Mouse (Mus musculus) neural tube, embryonic 14.5 days (tissue): ENCODE results near the gene Slc23a3. TPM values are rescaled to one million over a fixed set of nuclear protein-coding genes. Genes with fewer than 3 reads are reported as not detected.

Experiments used
- ATAC-seq: fragments of 200-750 bp; cut with Nextera tagmentation; 2 replicates; pipeline ENCODE4 v1.8.0; 2017; ENCODE audit warnings: low read depth, mild to moderate bottlenecking, moderate TSS enrichment, moderate library complexity
- H3K27ac ChIP-seq: fragments of 300-500 bp; sonication (generic); 2 replicates; pipeline ENCODE4 v1.5.1; 2014; ENCODE audit warnings: low read depth, mild to moderate bottlenecking, control low read depth, low read length, moderate library complexity, mixed read lengths
- H3K27me3 ChIP-seq: fragments of 300-500 bp; sonication (generic); 2 replicates; pipeline ENCODE4 v1.6.1; 2014; ENCODE audit warnings: low read length; ENCODE audit not compliant: control insufficient read depth, insufficient read depth
- H3K36me3 ChIP-seq: fragments of 300-500 bp; sonication (generic); 2 replicates; pipeline ENCODE4 v1.6.1; 2014; ENCODE audit warnings: low read length, mixed read lengths; ENCODE audit not compliant: control insufficient read depth, insufficient read depth
- H3K4me1 ChIP-seq: fragments of 300-500 bp; sonication (generic); 2 replicates; pipeline ENCODE4 v1.6.1; 2014; ENCODE audit warnings: low read length; ENCODE audit not compliant: control insufficient read depth, insufficient read depth
- H3K4me2 ChIP-seq: fragments of 300-500 bp; sonication (generic); 2 replicates; pipeline ENCODE4 v1.6.1; 2014; ENCODE audit warnings: mild to moderate bottlenecking, low read depth, low read length, control low read depth
- H3K4me3 ChIP-seq: fragments of 300-500 bp; sonication (generic); 2 replicates; pipeline ENCODE4 v1.5.1; 2014; ENCODE audit warnings: low read depth, low read length, control low read depth, mixed read lengths
- H3K9ac ChIP-seq: fragments of 300-500 bp; sonication (generic); replicated peaks from 2 replicates; pipeline ENCODE4 v1.6.1; 2014; ENCODE audit warnings: low read depth, mild to moderate bottlenecking, control low read depth, low read length, mixed read lengths
- H3K9me3 ChIP-seq: fragments of 300-500 bp; sonication (generic); 2 replicates; pipeline ENCODE4 v1.6.1; 2016; ENCODE audit warnings: low read length; ENCODE audit not compliant: control insufficient read depth
- WGBS: fragments of 180-500 bp; shearing (Covaris S2); extraction: QIAGEN DNeasy Blood & Tissue Kit; methylation state at CpG from one replicate; pipeline ENCODE4 v1.1.7; 2014; 5-methylcytosine and 5-hydroxymethylcytosine counted together
- polyA plus RNA-seq: library from polyadenylated mRNA; unstranded; fragments of >200 nt; fragmentation: Nextera tagmentation; extraction: Ambion mirVana; gene quantifications from 2 replicates; pipeline ENCODE4 v1.2.1, GENCODE M21; 2014

Slc23a3 gene
- polyA plus RNA-seq, 1 experiment from 2014 or later = not detected

DNA sequence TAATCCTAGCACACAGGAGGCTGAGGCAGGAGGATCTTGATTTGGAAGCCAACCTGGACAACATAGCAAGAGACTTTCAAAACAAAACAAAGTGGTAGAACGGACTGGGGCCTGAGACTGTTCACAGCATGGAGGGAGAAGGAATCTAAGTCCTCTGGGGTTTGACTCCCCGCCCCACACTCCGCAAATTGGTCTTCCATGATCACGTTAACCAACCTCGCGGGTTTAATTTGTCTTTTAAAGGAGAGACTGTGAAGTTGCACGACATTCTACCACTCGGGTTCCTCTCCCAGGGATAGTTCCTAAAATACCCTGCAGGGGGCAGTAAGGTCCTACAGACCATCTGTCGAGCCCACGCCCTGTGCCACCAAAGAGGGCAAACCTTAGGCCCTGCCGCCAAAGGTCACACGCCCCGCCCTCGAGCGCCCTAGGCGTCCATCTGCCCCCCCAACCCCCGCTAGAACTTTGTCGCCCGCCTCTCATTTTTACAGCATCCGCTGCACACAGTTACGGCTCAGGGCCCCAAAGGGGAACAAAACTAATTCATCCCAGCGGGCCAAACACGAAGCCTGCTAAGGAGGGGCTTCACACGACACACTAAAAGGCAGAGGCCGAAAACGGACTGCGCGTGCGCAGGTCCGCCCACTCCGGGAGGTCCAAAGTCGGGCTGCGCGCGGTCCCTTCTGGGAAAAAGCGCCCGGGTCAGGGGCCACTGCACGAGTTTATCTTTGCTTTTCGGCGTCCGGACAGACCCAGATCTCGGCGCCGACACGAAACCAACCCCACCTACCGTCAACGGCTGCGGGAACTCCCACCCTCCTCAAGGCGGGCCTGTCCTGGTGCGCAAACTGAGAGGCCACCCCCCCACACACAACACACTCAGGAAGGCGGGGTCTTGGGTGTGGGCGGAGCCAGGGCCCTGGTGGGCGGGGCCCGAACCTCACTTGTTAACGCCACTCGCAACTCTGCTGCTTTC is 9.1 kb downstream of the Slc23a3 start, which contains the start of gene Nhej1:
Gene Nhej1, minus strand, starts transcription at position 855 of the 976 bp plus-strand sequence.
- H3K4me1 ChIP-seq = no peaks in the 10 kb centered on the region
- H3K36me3 ChIP-seq = no peaks in the 10 kb centered on the region
- H3K27ac ChIP-seq = peak within 1 kb of the TSS; percentile 86
- no peaks in the 10 kb centered on the region for H3K9me3 ChIP-seq
- WGBS = 1% methylated on average over 56 of the region's 56 CpGs
- no peaks in the 10 kb centered on the region for H3K27me3 ChIP-seq
- peak within 1 kb of the TSS; percentile 55 for H3K9ac ChIP-seq
- peak; percentile 94 for ATAC-seq
- H3K4me3 ChIP-seq = peak within 1 kb of the TSS; percentile 55
- H3K4me2 ChIP-seq = peak within 1 kb of the TSS; percentile 51

DNA sequence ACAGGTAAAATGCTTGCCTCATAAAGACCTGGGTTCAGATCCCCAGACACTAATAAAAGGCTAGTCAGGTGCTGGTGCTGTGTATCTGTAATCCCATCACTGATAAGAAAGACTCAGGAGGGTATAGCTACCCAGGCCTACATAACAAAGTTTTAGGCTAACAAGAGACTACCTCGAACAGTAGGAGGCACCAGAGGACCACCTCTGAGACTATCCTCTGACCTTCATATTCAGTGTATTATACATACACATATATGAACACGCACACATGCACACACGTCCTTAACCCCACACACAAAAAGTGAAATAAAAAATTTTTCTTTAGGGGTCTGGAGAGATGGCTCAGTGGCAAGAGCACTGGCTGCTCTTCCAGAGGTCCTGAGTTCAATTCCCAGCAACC is 11.5 kb downstream of the Slc23a3 start:
- 82% methylated on average over 3 of the region's 3 CpGs for WGBS

More for the DNA sequence above, 11.5 kb downstream of the Slc23a3 start:
- Histone ChIP-seq H3K27me3 (no peaks in the 10 kb centered on the region), H3K4me1 (no peaks in the 10 kb centered on the region), H3K4me2 (no peak overlapping the region), H3K36me3 (no peaks in the 10 kb centered on the region), H3K27ac (no peak overlapping the region), H3K4me3 (no peak overlapping the region), H3K9ac (no peak overlapping the region), H3K9me3 (no peaks in the 10 kb centered on the region)
- ATAC-seq = no peak

Other genes starting within 250 kb of the Slc23a3 start
- not detected in 2 replicates for gene Fev, start 248.5 kb downstream of the Slc23a3 start, polyA plus RNA-seq
- gene Cryba2, start 240.7 kb downstream of the Slc23a3 start, polyA plus RNA-seq = 0.40 and 1.7 TPM in 2 replicates
- 0.26 and 0.74 TPM in 2 replicates for gene Cfap65, start 198.3 kb downstream of the Slc23a3 start, polyA plus RNA-seq
- 0.24 and 0.32 TPM in 2 replicates for gene Ihh, start 182.2 kb downstream of the Slc23a3 start, polyA plus RNA-seq
- gene Nhej1, start 8.7 kb downstream of the Slc23a3 start, polyA plus RNA-seq = 6.1 and 7.4 TPM in 2 replicates
- 44.4 and 47.6 TPM in 2 replicates for gene Cnppd1, start 8.8 kb upstream of the Slc23a3 start, polyA plus RNA-seq
- gene Retreg2, start 8.9 kb upstream of the Slc23a3 start, polyA plus RNA-seq = 146 and 152 TPM in 2 replicates
- 33.1 and 36.5 TPM in 2 replicates for gene Zfand2b, start 34.8 kb upstream of the Slc23a3 start, polyA plus RNA-seq
- 38.3 and 49.1 TPM in 2 replicates for gene Abcb6, start 46.5 kb upstream of the Slc23a3 start, polyA plus RNA-seq
- 20.0 and 20.2 TPM in 2 replicates for gene Ankzf1, start 58.3 kb upstream of the Slc23a3 start, polyA plus RNA-seq
- 50.5 and 51.3 TPM in 2 replicates for gene Atg9a, start 58.3 kb upstream of the Slc23a3 start, polyA plus RNA-seq
- gene Glb1l, start 76.9 kb upstream of the Slc23a3 start, polyA plus RNA-seq = 15.6 and 17.3 TPM in 2 replicates
- 125 and 129 TPM in 2 replicates for gene Stk16, start 76.9 kb upstream of the Slc23a3 start, polyA plus RNA-seq
- 13.9 and 20.6 TPM in 2 replicates for gene Tuba4a, start 86.0 kb upstream of the Slc23a3 start, polyA plus RNA-seq
- gene A630095N17Rik, start 98.2 kb upstream of the Slc23a3 start, polyA plus RNA-seq = not detected in 2 replicates
- 35.9 and 36.9 TPM in 2 replicates for gene Dnajb2, start 102.5 kb upstream of the Slc23a3 start, polyA plus RNA-seq
- gene Ptprn, start 130.6 kb upstream of the Slc23a3 start, polyA plus RNA-seq = 25.4 and 27.4 TPM in 2 replicates
- 193 and 254 TPM in 2 replicates for gene Resp18, start 144.5 kb upstream of the Slc23a3 start, polyA plus RNA-seq
- gene Dnpep, start 184.1 kb upstream of the Slc23a3 start, polyA plus RNA-seq = 139 and 145 TPM in 2 replicates
- 1.1 TPM in 2 replicates for gene Des, start 226.4 kb upstream of the Slc23a3 start, polyA plus RNA-seq
- gene Speg, start 241.4 kb upstream of the Slc23a3 start, polyA plus RNA-seq = 19.5 and 20.8 TPM in 2 replicates